Mouse (Mus musculus) liver, postnatal 0 days (tissue): ENCODE data around the gene Bnipl. TPM values are rescaled to one million over a fixed set of nuclear protein-coding genes. Genes with fewer than 3 reads are reported as not detected.

ENCODE experiments used
- ATAC-seq: fragments of 200-750 bp; cut with Nextera tagmentation; 2 replicates; pipeline ENCODE4 v1.8.0; 2017; ENCODE audit warnings: mild to moderate bottlenecking, moderate library complexity
- DNase-seq: peaks from one replicate; pipeline ENCODE4 v3.0.0-alpha.2; 2016
- H3K27ac ChIP-seq: fragments of 300-500 bp; sonication (generic); 2 replicates; pipeline ENCODE4 v1.5.1; 2014; ENCODE audit warnings: antibody characterized with exemption, moderate library complexity, mild to moderate bottlenecking, low read depth
- H3K27me3 ChIP-seq: fragments of 300-500 bp; sonication (generic); 2 replicates; pipeline ENCODE4 v1.6.1; 2014; ENCODE audit warnings: low read length, control low read depth, mixed read lengths; ENCODE audit not compliant: insufficient read depth
- H3K36me3 ChIP-seq: fragments of 300-500 bp; sonication (generic); replicated peaks from 2 replicates; pipeline ENCODE4 v1.6.1; 2014; ENCODE audit warnings: mild to moderate bottlenecking, control low read depth, low read length, moderate library complexity, mixed read lengths; ENCODE audit not compliant: insufficient read depth
- H3K4me1 ChIP-seq: fragments of 300-500 bp; sonication (generic); 2 replicates; pipeline ENCODE4 v1.6.1; 2014; ENCODE audit warnings: antibody characterized with exemption, mild to moderate bottlenecking, control low read depth; ENCODE audit not compliant: insufficient read depth
- H3K4me2 ChIP-seq: fragments of 300-500 bp; sonication (generic); 2 replicates; pipeline ENCODE4 v1.6.1; 2014; ENCODE audit warnings: low read depth, mild to moderate bottlenecking, low read length, moderate library complexity, mixed read lengths
- H3K4me3 ChIP-seq: fragments of 300-500 bp; sonication (generic); 2 replicates; pipeline ENCODE4 v1.5.1; 2014; ENCODE audit warnings: low read depth, low read length
- H3K9ac ChIP-seq: fragments of 300-500 bp; sonication (generic); replicated peaks from 2 replicates; pipeline ENCODE4 v1.6.1; 2014; ENCODE audit warnings: mild to moderate bottlenecking, moderate library complexity
- H3K9me3 ChIP-seq: fragments of 300-500 bp; sonication (generic); 2 replicates; pipeline ENCODE4 v1.6.1; 2016; ENCODE audit warnings: mild to moderate bottlenecking, control low read depth, low read length, mixed read lengths
- CTCF ChIP-seq: sonication (generic); IDR thresholded peaks from 2 replicates; pipeline ENCODE4 v1.5.1; 2016; ENCODE audit warnings: antibody characterized with exemption, low read depth
- EP300 ChIP-seq: IDR thresholded peaks from 2 replicates; pipeline ENCODE4 v1.6.1; 2016; ENCODE audit warnings: antibody characterized with exemption, low read depth, mild to moderate bottlenecking
- WGBS: fragments of 180-500 bp; shearing (Covaris S2); extraction: QIAGEN DNeasy Blood & Tissue Kit; methylation state at CpG from one replicate; pipeline ENCODE4 v1.1.7; 2014; ENCODE audit not compliant: insufficient replicate concordance; 5-methylcytosine and 5-hydroxymethylcytosine counted together
- polyA plus RNA-seq: library from polyadenylated mRNA; unstranded; fragments of >200 nt; fragmentation: Nextera tagmentation; extraction: Ambion mirVana; gene quantifications from 2 replicates; pipeline ENCODE4 v1.2.1, GENCODE M21; 2015

Bnipl gene
- polyA plus RNA-seq, 1 experiment from 2014 or later, result not detected

- H3K4me2 ChIP-seq, result no peak overlapping the region
- ATAC-seq, result no peak
- H3K9ac ChIP-seq, result no peak overlapping the region
- WGBS, result 59% methylated on average over 6 of the region's 6 CpGs
- H3K27me3 ChIP-seq, result no peaks in the 10 kb centered on the region
- no peaks in the 10 kb centered on the region for H3K9me3 ChIP-seq
- H3K27ac ChIP-seq, result no peak overlapping the region
- H3K4me3 ChIP-seq, result no peak overlapping the region
- TF ChIP-seq EP300, result no peak
- TF ChIP-seq CTCF, result no peak
- H3K4me1 ChIP-seq, result peaks cover 3% of the 10 kb centered on the region; the same call in 1 of the 2 replicates
- H3K36me3 ChIP-seq, result 0 out of 2 replicates have a peak, but pooled peaks cover 6% of the 10 kb centered on the region
- peak; percentile 38 for DNase-seq
Observed at GRCm38 (mm10) chr3:95224295-95224694, 26.7 kb downstream of the Bnipl start.

DNA sequence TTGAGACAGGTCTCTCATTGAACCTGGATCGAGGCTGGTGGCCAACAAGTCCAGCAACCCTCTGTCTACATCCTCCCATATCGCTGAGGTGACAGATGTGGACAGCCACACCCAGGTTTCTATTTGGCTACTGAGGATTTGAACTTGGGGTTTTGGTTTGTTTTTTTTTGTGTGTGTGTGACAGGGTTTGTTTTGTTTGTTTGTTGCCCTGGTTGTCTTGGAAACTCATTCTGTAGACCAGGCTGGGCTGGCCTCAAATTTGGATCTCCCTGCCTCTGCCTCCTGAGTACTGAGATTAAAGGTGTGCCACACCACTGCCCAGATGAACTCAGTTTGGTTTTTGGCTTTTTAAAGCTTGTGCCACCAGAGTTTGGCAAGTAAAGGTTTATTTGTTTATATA, 28.0 kb downstream of the Bnipl start:
- TF ChIP-seq EP300 (no peak), CTCF (no peak)
- Histone ChIP-seq H3K9me3 (no peaks in the 10 kb centered on the region), H3K9ac (no peak overlapping the region), H3K36me3 (0 out of 2 replicates have a peak, but pooled peaks cover 6% of the 10 kb centered on the region), H3K4me1 (peaks cover 10% of the 10 kb centered on the region), H3K4me3 (no peak overlapping the region), H3K27ac (no peak overlapping the region), H3K27me3 (no peaks in the 10 kb centered on the region), H3K4me2 (no peak overlapping the region)
- WGBS, result 84% methylated on average over 2 of the region's 2 CpGs
- ATAC-seq (no peak), DNase-seq (no peak)

GRCm38 (mm10) chr3:95218466-95219137, 32.4 kb downstream of the Bnipl start:
- Histone ChIP-seq H3K9ac (peak overlapping the region; percentile 96), H3K4me2 (peak overlapping the region; percentile 72), H3K27ac (peak overlapping the region; percentile 99), H3K27me3 (no peaks in the 10 kb centered on the region), H3K9me3 (no peaks in the 10 kb centered on the region), H3K36me3 (peaks cover 21% of the 10 kb centered on the region), H3K4me3 (peak overlapping the region; percentile 92), H3K4me1 (peaks cover 23% of the 10 kb centered on the region)
- DNase-seq (peak; percentile 38), ATAC-seq (no peak)
- WGBS, result 60% methylated on average over 6 of the region's 6 CpGs
- TF ChIP-seq EP300 (no peak), CTCF (no peak)

GRCm38 (mm10) chr3:95217255-95218134, 33.5 kb downstream of the Bnipl start, which contains the start of gene Gabpb2:
TSS of gene Gabpb2 (minus strand) at chr3:95217916.
- DNase-seq, result peak; percentile 98
- H3K4me3 ChIP-seq, result peak within 1 kb of the TSS; percentile 92
- H3K27me3 ChIP-seq, result no peaks in the 10 kb centered on the region
- TF ChIP-seq EP300 (peak; percentile 82), CTCF (peak; percentile 96)
- peak within 1 kb of the TSS; percentile 96 for H3K9ac ChIP-seq
- peaks cover 23% of the 10 kb centered on the region for H3K4me1 ChIP-seq
- ATAC-seq, result peak; percentile 81
- peaks cover 23% of the 10 kb centered on the region for H3K36me3 ChIP-seq
- peak within 1 kb of the TSS; percentile 72 for H3K4me2 ChIP-seq
- 2% methylated on average over 56 of the region's 56 CpGs for WGBS
- H3K9me3 ChIP-seq, result no peaks in the 10 kb centered on the region
- peak within 1 kb of the TSS; percentile 99 for H3K27ac ChIP-seq

GRCm38 (mm10) chr3:95216655-95217254, 34.2 kb downstream of the Bnipl start:
- WGBS, result 18% methylated on average over 4 of the region's 4 CpGs
- peak overlapping the region; percentile 96 for H3K9ac ChIP-seq
- DNase-seq (no peak), ATAC-seq (peak; percentile 5)
- H3K36me3 ChIP-seq, result peaks cover 25% of the 10 kb centered on the region
- peak overlapping the region; percentile 92 for H3K4me3 ChIP-seq
- peaks cover 23% of the 10 kb centered on the region for H3K4me1 ChIP-seq
- H3K27me3 ChIP-seq, result no peaks in the 10 kb centered on the region
- H3K9me3 ChIP-seq, result no peaks in the 10 kb centered on the region
- peak overlapping the region; percentile 72 for H3K4me2 ChIP-seq
- no peak for TF ChIP-seq EP300
- no peak for TF ChIP-seq CTCF
- peak overlapping the region; percentile 99 for H3K27ac ChIP-seq

GRCm38 (mm10) chr3:95213609-95213975, 37.4 kb downstream of the Bnipl start:
- H3K9me3 ChIP-seq, result no peaks in the 10 kb centered on the region
- H3K27ac ChIP-seq, result peak overlapping the region; percentile 86
- peaks cover 21% of the 10 kb centered on the region for H3K4me1 ChIP-seq
- ATAC-seq (peak; percentile 40), DNase-seq (no peak)
- whole genome bisulfite sequencing, result 67% methylated on average over 1 of the region's 1 CpGs
- peaks cover 30% of the 10 kb centered on the region for H3K36me3 ChIP-seq
- H3K27me3 ChIP-seq, result no peaks in the 10 kb centered on the region
- no peak for TF ChIP-seq EP300
- no peak for TF ChIP-seq CTCF
- no peak overlapping the region for H3K4me2 ChIP-seq
- H3K4me3 ChIP-seq, result no peak overlapping the region
- no peak overlapping the region for H3K9ac ChIP-seq
